Mouse (Mus musculus): Measurements from ENCODE around the gene Magi1.

Magi1 gene

GRCm38 (mm10) chr6:94116434-94117432 lies 167.0 kb downstream of the Magi1 start:
- in situ Hi-C loops (cut with MboI), result no loop called here

- in situ Hi-C loops (cut with MboI), result no loop called here
Measured at GRCm38 (mm10) chr6:94111833-94112232, 171.9 kb downstream of the Magi1 start.

- in situ Hi-C loops (cut with MboI), result no loop called here
Measured at GRCm38 (mm10) chr6:94107401-94108107, 176.2 kb downstream of the Magi1 start.

GRCm38 (mm10) chr6:94103581-94103980 lies 180.1 kb downstream of the Magi1 start:
- in situ Hi-C loops (cut with MboI), result no loop called here

GRCm38 (mm10) chr6:94101256-94101655 lies 182.5 kb downstream of the Magi1 start:
- in situ Hi-C loops (cut with MboI), result no loop called here

- in situ Hi-C loops (cut with MboI), result no loop called here
Measured at GRCm38 (mm10) chr6:94094924-94095685, 188.6 kb downstream of the Magi1 start.

- in situ Hi-C loops (cut with MboI), result no loop called here
Measured at GRCm38 (mm10) chr6:94092969-94093597, 190.6 kb downstream of the Magi1 start.

GRCm38 (mm10) chr6:94092500-94092899 lies 191.2 kb downstream of the Magi1 start:
- in situ Hi-C loops (cut with MboI), result no loop called here

GRCm38 (mm10) chr6:94086855-94087254 lies 196.9 kb downstream of the Magi1 start:
- in situ Hi-C loops (cut with MboI), result no loop called here

- in situ Hi-C loops (cut with MboI), result no loop called here
Measured at GRCm38 (mm10) chr6:94084752-94085151, 199.0 kb downstream of the Magi1 start.

- in situ Hi-C loops (cut with MboI), result no loop called here
Measured at GRCm38 (mm10) chr6:94083459-94083858, 200.3 kb downstream of the Magi1 start.

GRCm38 (mm10) chr6:94080933-94081545 lies 202.7 kb downstream of the Magi1 start:
- in situ Hi-C loops (cut with MboI), result no loop called here

- in situ Hi-C loops (cut with MboI), result no loop called here
Measured at GRCm38 (mm10) chr6:94078934-94079333, 204.8 kb downstream of the Magi1 start.

- in situ Hi-C loops (cut with MboI), result no loop called here
Measured at GRCm38 (mm10) chr6:94077013-94077412, 206.7 kb downstream of the Magi1 start.

- in situ Hi-C loops (cut with MboI), result no loop called here
Measured at GRCm38 (mm10) chr6:94075990-94076389, 207.7 kb downstream of the Magi1 start.

- in situ Hi-C loops (cut with MboI), result no loop called here
Measured at GRCm38 (mm10) chr6:94075228-94075627, 208.5 kb downstream of the Magi1 start.

- in situ Hi-C loops (cut with MboI), result no loop called here
Measured at GRCm38 (mm10) chr6:94071676-94072075, 212.0 kb downstream of the Magi1 start.

GRCm38 (mm10) chr6:94070702-94071101 lies 213.0 kb downstream of the Magi1 start:
- in situ Hi-C loops (cut with MboI), result no loop called here

- in situ Hi-C loops (cut with MboI), result no loop called here
Measured at GRCm38 (mm10) chr6:94069421-94069820, 214.3 kb downstream of the Magi1 start.

GRCm38 (mm10) chr6:94067741-94068450 lies 215.8 kb downstream of the Magi1 start:
- in situ Hi-C loops (cut with MboI), result no loop called here
